Mouse (Mus musculus) olfactory bulb, adult 2 months (tissue): ENCODE measurements around the gene Sox5.

ENCODE experiments used
- CTCF ChIP-seq: fragments of 200-500 bp; IDR thresholded peaks from 2 replicates; pipeline ENCODE4 v1.5.1; 2012; ENCODE audit warnings: low read depth, mild to moderate bottlenecking, low read length, moderate library complexity; ENCODE audit not compliant: insufficient read depth
- POLR2A ChIP-seq: fragments of 200-500 bp; IDR thresholded peaks from 2 replicates; pipeline ENCODE4 v1.6.1; 2012; ENCODE audit warnings: mild to moderate bottlenecking, low read depth, low read length, moderate library complexity; ENCODE audit not compliant: insufficient read depth

GRCm38 (mm10) chr6:144039221-144039620 is 742.6 kb downstream of the Sox5 start:
- TF ChIP-seq CTCF, result no peak
- TF ChIP-seq POLR2A, result no peak
